Mouse (Mus musculus): ENCODE measurements around the gene Igfn1.

DNA sequence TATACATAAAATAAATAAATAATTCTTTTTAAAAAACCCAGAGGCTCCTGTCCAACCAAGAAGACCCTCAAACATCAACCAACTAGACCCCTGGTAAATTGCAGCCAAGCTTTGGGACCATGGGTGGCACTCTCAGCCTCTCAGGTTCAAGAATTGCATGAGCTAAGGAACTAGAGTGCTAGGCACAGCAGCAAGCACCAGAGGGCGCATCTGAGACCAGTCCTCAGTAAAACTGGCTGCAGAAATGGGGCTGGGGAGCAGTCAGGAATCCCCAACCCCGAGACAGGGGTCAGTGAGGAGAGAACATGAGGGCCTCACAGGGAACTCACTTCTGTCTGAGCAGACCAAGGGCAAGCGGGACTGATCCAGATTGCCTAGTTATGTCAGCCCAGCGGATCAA, 39.6 kb upstream of the Igfn1 start:
- TF ChIP-seq CTCF (conservative IDR thresholded peaks at IDR 0.05; ENCODE audit: low read length) (peak; percentile 65), NANOG (IDR thresholded peaks at IDR 0.05; ENCODE audit: borderline replicate concordance, low read length) (no peak), POU5F1 (IDR thresholded peaks at IDR 0.05; ENCODE audit: borderline replicate concordance, low read length) (no peak)
